Mouse (Mus musculus): Measurements from ENCODE around the gene Bcl11a.

The Bcl11a gene

GRCm38 (mm10) chr11:24077795-24078705 lies at the start of gene Bcl11a:
Bcl11a (plus strand) TSS chr11:24078056.
- DNase-seq (ENCODE audit: low read depth): no peak

- DNase-seq (ENCODE audit: low read depth): no peak
These were observed 33.8 kb upstream of the Bcl11a start for GRCm38 (mm10) chr11:24044025-24044424.

- DNase-seq (ENCODE audit: low read depth): no peak
These were observed 28.4 kb upstream of the Bcl11a start for GRCm38 (mm10) chr11:24049226-24050031.

- DNase-seq (ENCODE audit: low read depth): no peak
These were observed 27.7 kb upstream of the Bcl11a start for GRCm38 (mm10) chr11:24050032-24050757.

- DNase-seq (ENCODE audit: low read depth): no peak
These were observed 25.0 kb upstream of the Bcl11a start for GRCm38 (mm10) chr11:24052882-24053281.

GRCm38 (mm10) chr11:24059137-24059536 lies 18.7 kb upstream of the Bcl11a start:
- no peak for DNase-seq (ENCODE audit: low read depth)

GRCm38 (mm10) chr11:24060428-24060827 lies 17.4 kb upstream of the Bcl11a start:
- DNase-seq (ENCODE audit: low read depth): no peak

GRCm38 (mm10) chr11:24061819-24062218 lies 16.0 kb upstream of the Bcl11a start:
- DNase-seq (ENCODE audit: low read depth): no peak

GRCm38 (mm10) chr11:24062495-24063096 lies 15.3 kb upstream of the Bcl11a start:
- DNase-seq (ENCODE audit: low read depth): no peak

GRCm38 (mm10) chr11:24064221-24064620 lies 13.6 kb upstream of the Bcl11a start:
- DNase-seq (ENCODE audit: low read depth): no peak

- DNase-seq (ENCODE audit: low read depth): no peak
These were observed 12.5 kb upstream of the Bcl11a start for GRCm38 (mm10) chr11:24065313-24065712.

GRCm38 (mm10) chr11:24074021-24074591 lies 3.8 kb upstream of the Bcl11a start:
- DNase-seq (ENCODE audit: low read depth): no peak

GRCm38 (mm10) chr11:24074634-24075104 lies 3.2 kb upstream of the Bcl11a start, which contains the start of gene A830031A19Rik:
A830031A19Rik (minus strand) TSS chr11:24075054.
- no peak for DNase-seq (ENCODE audit: low read depth)

GRCm38 (mm10) chr11:24075486-24076126 lies 2.2 kb upstream of the Bcl11a start:
- no peak for DNase-seq (ENCODE audit: low read depth)

GRCm38 (mm10) chr11:24076127-24076650 lies 1.7 kb upstream of the Bcl11a start:
- DNase-seq (ENCODE audit: low read depth): no peak

GRCm38 (mm10) chr11:24076821-24077730 lies 780 bp upstream of the Bcl11a start:
- no peak for DNase-seq (ENCODE audit: low read depth)

- no peak for DNase-seq (ENCODE audit: low read depth)
These were observed 955 bp downstream of the Bcl11a start for GRCm38 (mm10) chr11:24078706-24079316.

GRCm38 (mm10) chr11:24079392-24080391 lies 1.8 kb downstream of the Bcl11a start:
- DNase-seq (ENCODE audit: low read depth): no peak

All from fibroblast of lung, adult 2 months (primary cell).